Mouse (Mus musculus) forebrain, embryonic 15.5 days (tissue): ENCODE measurements around the gene Gna12. TPM values are rescaled to one million over a fixed set of nuclear protein-coding genes. Genes with fewer than 3 reads are reported as not detected.

ENCODE experiments used
- ATAC-seq: fragments of 200-750 bp; cut with Nextera tagmentation; replicated peaks from 2 replicates; pipeline ENCODE4 v1.8.0; 2017; ENCODE audit warnings: mild to moderate bottlenecking, moderate TSS enrichment, moderate library complexity
- H3K27ac ChIP-seq: fragments of 300-500 bp; sonication (generic); replicated peaks from 2 replicates; pipeline ENCODE4 v1.5.1; 2015; ENCODE audit warnings: mild to moderate bottlenecking, inconsistent platforms
- H3K27me3 ChIP-seq: fragments of 300-500 bp; sonication (generic); 2 replicates; pipeline ENCODE4 v1.6.1; 2015; ENCODE audit warnings: inconsistent platforms
- H3K36me3 ChIP-seq: fragments of 300-500 bp; sonication (generic); 2 replicates; pipeline ENCODE4 v1.6.1; 2015; ENCODE audit warnings: mild to moderate bottlenecking, inconsistent platforms
- H3K4me1 ChIP-seq: fragments of 300-500 bp; sonication (generic); 2 replicates; pipeline ENCODE4 v1.6.1; 2015; ENCODE audit warnings: inconsistent platforms
- H3K4me2 ChIP-seq: fragments of 300-500 bp; sonication (generic); replicated peaks from 2 replicates; pipeline ENCODE4 v1.6.1; 2015; ENCODE audit warnings: mild to moderate bottlenecking, inconsistent platforms
- H3K4me3 ChIP-seq: fragments of 300-500 bp; sonication (generic); 2 replicates; pipeline ENCODE4 v1.5.1; 2015; ENCODE audit warnings: mild to moderate bottlenecking, inconsistent platforms
- H3K9ac ChIP-seq: fragments of 300-500 bp; sonication (generic); replicated peaks from 2 replicates; pipeline ENCODE4 v1.6.1; 2015; ENCODE audit warnings: mild to moderate bottlenecking, inconsistent platforms
- H3K9me3 ChIP-seq: fragments of 300-500 bp; sonication (generic); 2 replicates; pipeline ENCODE4 v1.6.1; 2016; ENCODE audit warnings: inconsistent platforms
- WGBS: fragments of 180-500 bp; shearing (Covaris S2); methylation state at CpG from one replicate; pipeline ENCODE4 v1.1.7; 2015; ENCODE audit warnings: mixed read lengths; 5-methylcytosine and 5-hydroxymethylcytosine counted together
- polyA plus RNA-seq: library from polyadenylated mRNA; unstranded; fragments of >200 nt; fragmentation: Nextera tagmentation; extraction: Ambion mirVana; gene quantifications from 2 replicates; pipeline ENCODE4 v1.2.1, GENCODE M21; 2015

Gene Gna12
- polyA plus RNA-seq, 1 experiment from 2014 or later = 26.3 TPM

GRCm38 (mm10) chr5:140812063-140812462 is 18.2 kb downstream of the Gna12 start:
- ATAC-seq = no peak
- no peak overlapping the region for H3K4me3 ChIP-seq
- H3K27me3 ChIP-seq = no peaks in the 10 kb centered on the region
- H3K36me3 ChIP-seq = no peaks in the 10 kb centered on the region
- no peak overlapping the region for H3K9ac ChIP-seq
- 40% methylated on average over 5 of the region's 5 CpGs for WGBS
- peaks cover 46% of the 10 kb centered on the region for H3K4me1 ChIP-seq
- no peaks in the 10 kb centered on the region for H3K9me3 ChIP-seq
- no peak overlapping the region for H3K4me2 ChIP-seq
- H3K27ac ChIP-seq = no peak overlapping the region

- 63% methylated on average over 2 of the region's 2 CpGs for WGBS
- Histone ChIP-seq H3K9me3 (no peaks in the 10 kb centered on the region), H3K4me1 (peaks cover 46% of the 10 kb centered on the region), H3K4me2 (no peak overlapping the region), H3K36me3 (no peaks in the 10 kb centered on the region), H3K27me3 (no peaks in the 10 kb centered on the region), H3K9ac (no peak overlapping the region), H3K4me3 (no peak overlapping the region), H3K27ac (no peak overlapping the region)
- ATAC-seq = no peak
Observed at GRCm38 (mm10) chr5:140811390-140811789, 18.8 kb downstream of the Gna12 start.

- no peaks in the 10 kb centered on the region for H3K9me3 ChIP-seq
- no peak overlapping the region for H3K4me2 ChIP-seq
- peaks cover 15% of the 10 kb centered on the region for H3K4me1 ChIP-seq
- no peaks in the 10 kb centered on the region for H3K36me3 ChIP-seq
- no peaks in the 10 kb centered on the region for H3K27me3 ChIP-seq
- H3K9ac ChIP-seq = no peak overlapping the region
- no peak for ATAC-seq
- H3K4me3 ChIP-seq = no peak overlapping the region
- WGBS = 62% methylated on average over 2 of the region's 2 CpGs
- no peak overlapping the region for H3K27ac ChIP-seq
Observed at GRCm38 (mm10) chr5:140806939-140807338, 23.3 kb downstream of the Gna12 start.

- ATAC-seq = no peak
- no peak overlapping the region for H3K27ac ChIP-seq
- no peaks in the 10 kb centered on the region for H3K27me3 ChIP-seq
- no peaks in the 10 kb centered on the region for H3K36me3 ChIP-seq
- no peak overlapping the region for H3K9ac ChIP-seq
- H3K4me3 ChIP-seq = no peak overlapping the region
- no peaks in the 10 kb centered on the region for H3K9me3 ChIP-seq
- no peak overlapping the region for H3K4me2 ChIP-seq
- 84% methylated on average over 2 of the region's 2 CpGs for WGBS
- H3K4me1 ChIP-seq = peaks cover 10% of the 10 kb centered on the region
Observed at GRCm38 (mm10) chr5:140806252-140806651, 24.0 kb downstream of the Gna12 start.

- Histone ChIP-seq H3K27ac (no peak overlapping the region), H3K9me3 (no peaks in the 10 kb centered on the region), H3K36me3 (no peaks in the 10 kb centered on the region), H3K4me3 (no peak overlapping the region), H3K4me1 (0 out of 2 replicates have a peak, but pooled peaks cover 7% of the 10 kb centered on the region), H3K27me3 (no peaks in the 10 kb centered on the region), H3K9ac (no peak overlapping the region), H3K4me2 (no peak overlapping the region)
- WGBS = 92% methylated on average over 5 of the region's 5 CpGs
- no peak for ATAC-seq
Observed at GRCm38 (mm10) chr5:140801782-140802181, 28.4 kb downstream of the Gna12 start.

GRCm38 (mm10) chr5:140800288-140800923 is 29.8 kb downstream of the Gna12 start:
- ATAC-seq = no peak
- Histone ChIP-seq H3K27ac (no peak overlapping the region), H3K9me3 (no peaks in the 10 kb centered on the region), H3K9ac (no peak overlapping the region), H3K4me2 (no peak overlapping the region), H3K27me3 (no peaks in the 10 kb centered on the region), H3K4me3 (no peak overlapping the region), H3K4me1 (peaks cover 7% of the 10 kb centered on the region; the same call in 1 of the 2 replicates), H3K36me3 (no peaks in the 10 kb centered on the region)
- WGBS = 72% methylated on average over 6 of the region's 6 CpGs

- Histone ChIP-seq H3K27me3 (no peaks in the 10 kb centered on the region), H3K4me3 (no peak overlapping the region), H3K4me2 (no peak overlapping the region), H3K36me3 (no peaks in the 10 kb centered on the region), H3K9me3 (no peaks in the 10 kb centered on the region), H3K4me1 (peaks cover 17% of the 10 kb centered on the region), H3K27ac (no peak overlapping the region), H3K9ac (no peak overlapping the region)
- 63% methylated on average over 2 of the region's 2 CpGs for WGBS
- no peak for ATAC-seq
Observed at GRCm38 (mm10) chr5:140799190-140799589, 31.0 kb downstream of the Gna12 start.

- H3K27me3 ChIP-seq = no peaks in the 10 kb centered on the region
- H3K4me3 ChIP-seq = no peak overlapping the region
- H3K9ac ChIP-seq = no peak overlapping the region
- H3K9me3 ChIP-seq = no peaks in the 10 kb centered on the region
- no peak overlapping the region for H3K27ac ChIP-seq
- WGBS = 68% methylated on average over 5 of the region's 5 CpGs
- peaks cover 20% of the 10 kb centered on the region for H3K4me1 ChIP-seq
- H3K36me3 ChIP-seq = no peaks in the 10 kb centered on the region
- H3K4me2 ChIP-seq = no peak overlapping the region
- no peak for ATAC-seq
Observed at GRCm38 (mm10) chr5:140798775-140799174, 31.5 kb downstream of the Gna12 start.

GRCm38 (mm10) chr5:140798158-140798557 is 32.1 kb downstream of the Gna12 start:
- no peak overlapping the region for H3K4me2 ChIP-seq
- H3K27me3 ChIP-seq = no peaks in the 10 kb centered on the region
- H3K4me1 ChIP-seq = peaks cover 22% of the 10 kb centered on the region
- 80% methylated on average over 7 of the region's 7 CpGs for whole genome bisulfite sequencing
- H3K9ac ChIP-seq = no peak overlapping the region
- no peaks in the 10 kb centered on the region for H3K36me3 ChIP-seq
- H3K27ac ChIP-seq = no peak overlapping the region
- no peaks in the 10 kb centered on the region for H3K9me3 ChIP-seq
- ATAC-seq = no peak
- H3K4me3 ChIP-seq = no peak overlapping the region

- H3K27ac ChIP-seq = no peak overlapping the region
- no peak overlapping the region for H3K9ac ChIP-seq
- WGBS = 71% methylated on average over 3 of the region's 3 CpGs
- H3K27me3 ChIP-seq = no peaks in the 10 kb centered on the region
- peaks cover 43% of the 10 kb centered on the region for H3K4me1 ChIP-seq
- ATAC-seq = no peak
- H3K9me3 ChIP-seq = no peaks in the 10 kb centered on the region
- no peak overlapping the region for H3K4me3 ChIP-seq
- no peaks in the 10 kb centered on the region for H3K36me3 ChIP-seq
- H3K4me2 ChIP-seq = no peak overlapping the region
Observed at GRCm38 (mm10) chr5:140796051-140796450, 34.2 kb downstream of the Gna12 start.

- Histone ChIP-seq H3K4me3 (no peak overlapping the region), H3K27me3 (no peaks in the 10 kb centered on the region), H3K4me2 (no peak overlapping the region), H3K36me3 (no peaks in the 10 kb centered on the region), H3K27ac (no peak overlapping the region), H3K9ac (no peak overlapping the region), H3K4me1 (peaks cover 49% of the 10 kb centered on the region), H3K9me3 (no peaks in the 10 kb centered on the region)
- no peak for ATAC-seq
- WGBS = 80% methylated on average over 2 of the region's 2 CpGs
Observed at GRCm38 (mm10) chr5:140795176-140795575, 35.1 kb downstream of the Gna12 start.

- Histone ChIP-seq H3K27ac (no peak overlapping the region), H3K4me2 (no peak overlapping the region), H3K9ac (no peak overlapping the region), H3K36me3 (no peaks in the 10 kb centered on the region), H3K4me1 (peaks cover 53% of the 10 kb centered on the region), H3K4me3 (no peak overlapping the region), H3K9me3 (no peaks in the 10 kb centered on the region), H3K27me3 (no peaks in the 10 kb centered on the region)
- 56% methylated on average over 3 of the region's 3 CpGs for WGBS
- ATAC-seq = no peak
Observed at GRCm38 (mm10) chr5:140794753-140795152, 35.5 kb downstream of the Gna12 start.

GRCm38 (mm10) chr5:140792233-140792632 is 38.0 kb downstream of the Gna12 start:
- Histone ChIP-seq H3K9me3 (no peaks in the 10 kb centered on the region), H3K9ac (0 out of 2 replicates have a peak overlapping the region, but pooled peaks have one; percentile 1), H3K4me2 (no peak overlapping the region), H3K4me3 (no peak overlapping the region), H3K36me3 (no peaks in the 10 kb centered on the region), H3K27me3 (no peaks in the 10 kb centered on the region), H3K4me1 (peaks cover 62% of the 10 kb centered on the region), H3K27ac (peak overlapping the region; percentile 96)
- ATAC-seq = no peak
- WGBS = 38% methylated on average over 5 of the region's 5 CpGs
